Mouse (Mus musculus) mature B cell (primary cell): ENCODE results near the gene Cdkn1b.

Experiments used
- in situ Hi-C: fragments of 300-500 bp; cut with MboI; formaldehyde crosslinking; loops from 2 replicates; pipeline ENCODE4 v1.14.3; 2019

Gene Cdkn1b

GRCm38 (mm10) chr6:134969498-134969897, 49.3 kb downstream of the Cdkn1b start:
- in situ Hi-C loops: no loop called here

- in situ Hi-C loops: no loop called here
Measured at GRCm38 (mm10) chr6:134972096-134972495, 51.9 kb downstream of the Cdkn1b start.
